Mouse (Mus musculus) bone marrow, adult 2 months (tissue): ENCODE measurements around the gene Shc2.

Source experiments
- CTCF ChIP-seq: fragments of 200-500 bp; IDR thresholded peaks from 2 replicates; pipeline ENCODE4 v1.5.1; 2011; ENCODE audit warnings: low read length, control low read depth; ENCODE audit not compliant: control insufficient read depth, insufficient read depth
- POLR2A ChIP-seq: fragments of 200-500 bp; IDR thresholded peaks from 2 replicates; pipeline ENCODE4 v1.6.1; 2011; ENCODE audit warnings: low read depth, mild to moderate bottlenecking, control low read depth, low read length, borderline replicate concordance; ENCODE audit not compliant: control insufficient read depth

DNA sequence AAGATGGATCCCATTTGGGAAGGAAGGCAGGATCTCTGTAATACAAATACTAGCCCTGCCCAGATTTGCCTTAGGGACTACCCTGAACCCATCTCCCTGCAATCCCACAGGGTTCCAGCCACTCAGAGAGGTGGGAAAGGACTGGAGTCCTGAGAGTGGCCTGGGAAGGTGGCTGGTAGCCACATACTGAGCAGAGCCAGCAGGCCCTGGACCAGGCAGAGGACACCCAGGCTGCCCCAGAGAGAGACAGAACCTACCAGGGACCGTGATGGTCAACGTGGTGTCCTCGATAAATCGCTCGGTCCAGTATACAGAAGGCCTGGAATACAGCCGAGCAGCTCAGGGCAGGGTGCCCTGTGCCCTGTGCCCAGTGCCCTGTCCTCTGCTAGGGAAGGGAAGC, 52.6 kb downstream of the Shc2 start:
- TF ChIP-seq CTCF (no peak), POLR2A (no peak)
